Comparison of ENCODE assay signal across 31 mouse cellular contexts in the genomic region with DNA sequence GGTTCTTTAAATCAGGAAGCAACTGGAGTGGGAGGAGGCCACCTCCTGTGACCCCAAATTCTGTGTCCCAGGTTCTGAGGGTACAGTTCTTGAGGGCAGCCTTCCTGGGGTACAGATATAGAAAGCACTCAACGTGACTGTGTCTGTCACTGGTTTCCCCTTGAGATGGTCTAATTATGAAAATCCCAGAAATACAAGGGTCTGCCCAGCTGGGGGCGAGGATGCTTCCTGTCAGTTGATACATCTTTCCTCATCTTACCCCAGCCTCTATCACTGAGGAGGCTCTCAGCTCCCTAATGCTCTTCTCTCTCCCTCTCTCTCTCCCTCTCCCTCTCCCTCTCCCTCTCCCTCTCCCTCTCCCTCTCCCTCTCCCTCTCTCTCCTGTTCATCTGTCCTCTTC.
A peak's percentile ranks its signal among the peaks of the same experiment; 100 is the strongest.
DNase-seq lines count a peak whose midpoint lies in the region; ATAC-seq and TF ChIP-seq lines count a peak whose summit lies in the region.
"Had no signal": no experiment of that assay in that cellular context is flagged by ENCODE, and none has a peak within 500 bp of the region (broad histone marks: within the 10 kb centered on the region; RNA-seq: fewer than 3 reads in every experiment).

No protein-coding gene starts in this region.

- no peaks in the 10 kb centered on the region for H3K9me3 ChIP-seq in midbrain, embryonic 10.5 days (replicated peaks)
- no peaks in the 10 kb centered on the region for H3K9me3 ChIP-seq in midbrain, postnatal 0 days (ENCODE audit: low read length)
- no peaks in the 10 kb centered on the region for H3K9me3 ChIP-seq in MEL (replicated peaks; ENCODE audit: insufficient read depth, low read length)
- H3K9me3 ChIP-seq: embryonic facial prominence, embryonic 15.5 days; forebrain, embryonic 12.5 days; heart, embryonic 12.5 days; kidney, embryonic 15.5 days; limb, embryonic 10.5 days; limb, embryonic 15.5 days; liver, embryonic 13.5 days; neural tube, embryonic 12.5 days had no signal

- no peak for DNase-seq in heart, adult 2 months
- DNase-seq in heart, postnatal 14 days, result no peak
- no peak for DNase-seq in midbrain, embryonic 10.5 days (ENCODE audit: low spot score)
- DNase-seq in midbrain, postnatal 0 days (ENCODE audit: low spot score), result no peak
- peak; percentile 72 for DNase-seq in MEL (ENCODE audit: low read depth, low spot score)
- DNase-seq in adrenal gland, postnatal 14 days, result no peak
- no peak for DNase-seq in embryo, embryonic 10 days (ENCODE audit: low spot score)
- DNase-seq: adrenal gland, adult 8-10 months; cerebellum, adult 18-20 months; cerebellum, postnatal 10 days; forebrain, postnatal 0 days; gastrocnemius, postnatal 14 days; kidney, adult 18-20 months; kidney, postnatal 25 days; liver, embryonic 13.5 days; lung, adult 18-20 months; lung, postnatal 10 days; right cerebral cortex, postnatal 4 days had no signal

- no peak for TF ChIP-seq EP300 in heart, adult 2 months (IDR thresholded peaks at IDR 0.05; ENCODE audit: insufficient read depth, low read depth, low read length)
- TF ChIP-seq EP300 in MEL (IDR thresholded peaks at IDR 0.05; ENCODE audit: low read depth in 1 of 2, low read length in 2 of 2), result no peak

- no peak; the same call in 1 of the 2 replicates for TF ChIP-seq RAD21 in MEL (IDR thresholded peaks at IDR 0.05; ENCODE audit: low read depth, low read length)

- no peak overlapping the region for H3K9ac ChIP-seq in heart, adult 2 months (ENCODE audit: low read depth, low read length)
- H3K9ac ChIP-seq in midbrain, postnatal 0 days (replicated peaks; ENCODE audit: low read length, poor library complexity, severe bottlenecking), result no peak overlapping the region
- H3K9ac ChIP-seq in MEL (ENCODE audit: control insufficient read depth, low read depth, low read length, poor library complexity, severe bottlenecking), result no peak overlapping the region
- H3K9ac ChIP-seq: embryonic facial prominence, embryonic 15.5 days; forebrain, embryonic 12.5 days; forebrain, postnatal 0 days; heart, embryonic 12.5 days; kidney, embryonic 15.5 days; limb, embryonic 15.5 days; liver, embryonic 13.5 days; neural tube, embryonic 12.5 days had no signal

- no peak for ATAC-seq in midbrain, postnatal 0 days (ENCODE audit: low FRiP score)
- ATAC-seq: CD4-positive, CD25-positive, alpha-beta regulatory T cell, adult 4 months; forebrain, postnatal 0 days; hindbrain, embryonic 16.5 days; midbrain, embryonic 16.5 days had no signal

- no peaks in the 10 kb centered on the region for H3K27me3 ChIP-seq in heart, adult 2 months (ENCODE audit: control insufficient read depth, insufficient read depth, low read length)
- peaks cover 25% of the 10 kb centered on the region; the same call in 1 of the 2 replicates for H3K27me3 ChIP-seq in midbrain, embryonic 10.5 days (ENCODE audit: low read depth, poor library complexity, severe bottlenecking)
- no peaks in the 10 kb centered on the region for H3K27me3 ChIP-seq in midbrain, postnatal 0 days (ENCODE audit: insufficient read depth, low read length)
- no peaks in the 10 kb centered on the region for H3K27me3 ChIP-seq in MEL (ENCODE audit: control insufficient read depth in 1 of 2, insufficient read depth in 2 of 2, low read length in 2 of 2)
- H3K27me3 ChIP-seq: embryonic facial prominence, embryonic 15.5 days; kidney, embryonic 15.5 days; limb, embryonic 15.5 days; neural tube, embryonic 12.5 days had no signal

- TF ChIP-seq POLR2A in heart, adult 2 months (IDR thresholded peaks at IDR 0.05; ENCODE audit: insufficient read depth, low read depth, low read length), result no peak
- no peak for TF ChIP-seq POLR2A in MEL (IDR thresholded peaks at IDR 0.05; ENCODE audit: control insufficient read depth in 1 of 2, insufficient read depth in 1 of 2, low read depth in 1 of 2, low read length in 2 of 2, poor library complexity in 1 of 2)

- peak; percentile 30 for TF ChIP-seq CTCF in heart, adult 2 months (IDR thresholded peaks at IDR 0.05)
- no peak for TF ChIP-seq CTCF in midbrain, postnatal 0 days (IDR thresholded peaks at IDR 0.05)
- peak; percentile 23 to 51 (median 25); a peak in 4 of 6 replicates for TF ChIP-seq CTCF in MEL (IDR thresholded peaks at IDR 0.05 in 2 of 3, conservative IDR thresholded peaks at IDR 0.05 in 1 of 3; ENCODE audit: control insufficient read depth in 1 of 3, insufficient read depth in 1 of 3, low read depth in 2 of 3, low read length in 3 of 3, poor library complexity in 1 of 3, severe bottlenecking in 1 of 3)

- no peaks in the 10 kb centered on the region for H3K36me3 ChIP-seq in heart, adult 2 months (ENCODE audit: control insufficient read depth, insufficient read depth, low read length)
- H3K36me3 ChIP-seq in midbrain, embryonic 10.5 days, result no peaks in the 10 kb centered on the region
- peaks cover 16% of the 10 kb centered on the region; the same call in 1 of the 2 replicates for H3K36me3 ChIP-seq in midbrain, postnatal 0 days (ENCODE audit: insufficient read depth, low read length)
- H3K36me3 ChIP-seq in MEL (ENCODE audit: control insufficient read depth in 1 of 2, insufficient read depth in 2 of 2, low read length in 2 of 2), result peaks cover 0 to 15% of the 10 kb centered on the region in 2 experiments; a peak in 2 of 4 replicates
- H3K36me3 ChIP-seq: embryonic facial prominence, embryonic 15.5 days; forebrain, embryonic 12.5 days; heart, embryonic 12.5 days; kidney, embryonic 15.5 days; limb, embryonic 10.5 days; limb, embryonic 15.5 days; liver, embryonic 13.5 days had no signal

- intact Hi-C loops in heart, adult 2 months (cut with DNase I), result loop anchor here (5.0 kb wide), 1 partner anchor 183 kb away; no protein-coding TSS in a partner anchor
- intact Hi-C loops in heart, postnatal 14 days (cut with DNase I), result no loop called here

- H3K79me2 ChIP-seq in heart, adult 2 months (replicated peaks; ENCODE audit: control insufficient read depth, insufficient read depth, low read length), result no peaks in the 10 kb centered on the region
- no peaks in the 10 kb centered on the region for H3K79me2 ChIP-seq in MEL (ENCODE audit: control insufficient read depth, insufficient read depth, low read length, poor library complexity)

- H3K4me1 ChIP-seq in heart, adult 2 months (ENCODE audit: control insufficient read depth, insufficient read depth, low read length), result peaks cover 4% of the 10 kb centered on the region
- H3K4me1 ChIP-seq in midbrain, embryonic 10.5 days, result peaks cover 40% of the 10 kb centered on the region
- no peaks in the 10 kb centered on the region for H3K4me1 ChIP-seq in midbrain, postnatal 0 days (ENCODE audit: insufficient read depth, low read length)
- peaks cover 12 to 34% of the 10 kb centered on the region in 2 experiments for H3K4me1 ChIP-seq in MEL (ENCODE audit: control insufficient read depth in 1 of 2, insufficient read depth in 2 of 2, low read length in 2 of 2)
- H3K4me1 ChIP-seq: forebrain, embryonic 12.5 days; neural tube, embryonic 12.5 days had no signal

- H3K4me2 ChIP-seq in midbrain, postnatal 0 days (ENCODE audit: low read depth, low read length, poor library complexity, severe bottlenecking), result no peak overlapping the region
- H3K4me2 ChIP-seq: embryonic facial prominence, embryonic 15.5 days; forebrain, embryonic 12.5 days; heart, embryonic 12.5 days; kidney, embryonic 15.5 days; limb, embryonic 15.5 days; liver, embryonic 13.5 days; midbrain, embryonic 11.5 days; neural tube, embryonic 12.5 days had no signal

- H3K27ac ChIP-seq in heart, adult 2 months, result no peak overlapping the region
- 0 out of 2 replicates have a peak overlapping the region, but pooled peaks have one; percentile 6 for H3K27ac ChIP-seq in midbrain, embryonic 10.5 days (replicated peaks)
- H3K27ac ChIP-seq in midbrain, postnatal 0 days (ENCODE audit: low read depth, low read length), result no peak overlapping the region
- H3K27ac ChIP-seq in MEL (ENCODE audit: control insufficient read depth, low read depth, low read length), result no peak overlapping the region
- H3K27ac ChIP-seq: embryonic facial prominence, embryonic 15.5 days; forebrain, embryonic 12.5 days; kidney, embryonic 15.5 days; limb, embryonic 10.5 days; limb, embryonic 15.5 days; liver, embryonic 13.5 days; neural tube, embryonic 12.5 days; stomach, postnatal 0 days had no signal

- WGBS in heart, adult 2 months, result 79% methylated on average over 2 of the region's 2 CpGs
- WGBS in midbrain, embryonic 10.5 days, result 88% methylated on average over 2 of the region's 2 CpGs
- 59% methylated on average over 2 of the region's 2 CpGs for WGBS in midbrain, postnatal 0 days

- H3K4me3 ChIP-seq in heart, adult 2 months, result no peak overlapping the region
- no peak overlapping the region for H3K4me3 ChIP-seq in midbrain, embryonic 10.5 days
- no peak overlapping the region for H3K4me3 ChIP-seq in midbrain, postnatal 0 days (ENCODE audit: low read depth, low read length)
- H3K4me3 ChIP-seq in MEL (ENCODE audit: control insufficient read depth in 1 of 2, insufficient read depth in 1 of 2, low read depth in 2 of 2, low read length in 2 of 2), result no peak overlapping the region
- H3K4me3 ChIP-seq: embryonic facial prominence, embryonic 15.5 days; forebrain, embryonic 12.5 days; heart, embryonic 12.5 days; kidney, embryonic 15.5 days; limb, embryonic 10.5 days; limb, embryonic 15.5 days; liver, embryonic 13.5 days; myocyte; neural tube, embryonic 12.5 days had no signal

TF ChIP-seq in MEL, 35 proteins besides CTCF, POLR2A, EP300 and RAD21:
- TF ChIP-seq HCFC1 (IDR thresholded peaks at IDR 0.05; ENCODE audit: low read depth, low read length), result no peak
- peak; percentile 38 for TF ChIP-seq SMC3 (IDR thresholded peaks at IDR 0.05; ENCODE audit: low read depth, low read length)
- TF ChIP-seq JUND (IDR thresholded peaks at IDR 0.05; ENCODE audit: low read depth, low read length), result 0 out of 2 replicates have a peak, but pooled peaks have one; percentile 21
- no peak for TF ChIP-seq CHD1 (IDR thresholded peaks at IDR 0.05; ENCODE audit: low read depth, low read length)
- TF ChIP-seq CHD2 (IDR thresholded peaks at IDR 0.05; ENCODE audit: low read length), result no peak
TF ChIP-seq in MEL: peak in this region for 2.
